Mouse (Mus musculus) thymus, postnatal 36 days (tissue): ENCODE measurements around the gene Tbc1d8.

ENCODE experiments used
- DNase-seq, 2 experiments: peaks; one replicate each; pipeline ENCODE4 v3.0.0; 2022; ENCODE audit warnings: mixed read lengths in 2 of 2

Tbc1d8 gene

DNA sequence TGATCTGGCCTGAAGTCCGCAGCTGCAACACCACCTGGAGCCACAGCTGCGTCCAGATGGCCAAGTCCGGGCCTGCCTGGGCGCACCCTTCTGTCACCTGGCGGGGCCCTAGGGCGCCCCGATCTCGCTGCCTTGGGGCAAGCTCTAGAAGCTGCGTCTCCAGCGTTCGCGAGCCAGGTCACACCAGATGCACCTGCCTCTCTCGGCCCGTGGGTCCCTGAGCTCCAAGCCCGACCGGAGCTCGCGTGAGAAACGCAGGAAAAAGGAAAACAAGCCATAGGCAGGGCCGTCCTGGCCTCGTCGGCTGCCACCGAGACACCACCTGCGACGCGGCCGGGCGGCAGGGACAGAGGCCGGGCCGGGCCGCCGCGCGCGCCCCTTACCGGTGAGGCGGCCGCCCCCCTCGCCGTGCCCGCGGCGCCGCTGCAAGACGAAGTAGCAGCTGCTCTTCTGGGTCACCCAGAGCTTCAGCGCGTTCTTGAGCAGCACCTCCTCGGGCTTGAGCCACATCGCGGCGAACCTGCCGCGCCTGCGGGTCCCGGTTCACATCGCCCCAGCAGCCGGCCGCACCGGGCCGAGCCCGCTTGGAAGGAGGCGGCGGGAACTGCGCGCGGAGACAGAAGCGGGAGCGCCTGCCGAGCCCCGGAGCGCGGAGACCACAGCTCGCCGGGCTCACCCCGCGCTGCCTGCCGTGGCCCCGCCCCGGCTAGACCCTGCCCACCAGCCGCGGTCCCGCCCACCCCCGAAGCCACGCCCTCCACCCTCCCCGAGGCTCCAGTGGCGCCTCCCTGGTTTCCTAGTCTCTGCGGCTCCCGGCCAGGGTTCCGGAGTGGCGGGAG lies at the start of gene Tbc1d8:
TSS of gene Tbc1d8 (minus strand) at position 699 of the 839 bp plus-strand sequence.
- DNase-seq = peak; percentile 83

DNA sequence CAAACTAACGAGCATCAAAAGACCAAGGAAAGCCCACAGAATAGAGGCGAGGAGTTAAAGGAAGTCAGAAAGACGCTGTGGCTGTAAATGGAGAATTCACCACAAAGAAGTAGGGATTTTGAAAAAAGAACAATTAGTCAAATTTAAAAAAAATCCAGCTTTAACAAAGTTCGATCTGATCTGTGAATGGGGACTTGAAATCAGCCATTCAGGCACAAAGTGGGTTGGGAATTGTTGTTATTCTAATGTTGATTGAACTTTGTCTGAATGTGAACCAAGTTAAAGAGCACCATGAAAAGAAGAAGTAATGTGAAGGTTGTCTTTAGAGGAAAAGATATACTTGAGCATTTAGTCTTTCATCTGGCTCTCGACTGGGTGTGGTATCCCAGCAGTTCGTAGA lies 49.8 kb upstream of the Tbc1d8 start:
- DNase-seq = no peak

DNA sequence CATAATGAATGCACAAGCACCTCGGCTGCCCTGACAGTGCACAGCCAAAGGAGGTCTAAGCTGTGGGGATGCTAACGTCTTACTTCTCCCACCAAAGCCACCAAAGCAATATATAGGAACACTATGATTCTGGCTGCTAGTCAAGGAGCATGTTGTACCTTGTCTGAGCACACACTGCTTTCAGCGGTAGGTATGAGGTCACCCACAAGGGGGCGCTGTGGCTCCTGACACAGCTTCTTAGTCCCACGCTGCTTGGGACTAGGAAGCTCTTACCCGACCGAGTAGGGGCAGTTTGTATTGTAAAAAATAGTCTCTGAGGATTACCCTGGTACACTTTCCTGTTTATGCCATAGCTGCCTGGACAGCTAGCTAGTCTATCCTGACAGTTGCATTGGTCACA lies 48.9 kb upstream of the Tbc1d8 start:
- DNase-seq = peak; percentile 79

DNA sequence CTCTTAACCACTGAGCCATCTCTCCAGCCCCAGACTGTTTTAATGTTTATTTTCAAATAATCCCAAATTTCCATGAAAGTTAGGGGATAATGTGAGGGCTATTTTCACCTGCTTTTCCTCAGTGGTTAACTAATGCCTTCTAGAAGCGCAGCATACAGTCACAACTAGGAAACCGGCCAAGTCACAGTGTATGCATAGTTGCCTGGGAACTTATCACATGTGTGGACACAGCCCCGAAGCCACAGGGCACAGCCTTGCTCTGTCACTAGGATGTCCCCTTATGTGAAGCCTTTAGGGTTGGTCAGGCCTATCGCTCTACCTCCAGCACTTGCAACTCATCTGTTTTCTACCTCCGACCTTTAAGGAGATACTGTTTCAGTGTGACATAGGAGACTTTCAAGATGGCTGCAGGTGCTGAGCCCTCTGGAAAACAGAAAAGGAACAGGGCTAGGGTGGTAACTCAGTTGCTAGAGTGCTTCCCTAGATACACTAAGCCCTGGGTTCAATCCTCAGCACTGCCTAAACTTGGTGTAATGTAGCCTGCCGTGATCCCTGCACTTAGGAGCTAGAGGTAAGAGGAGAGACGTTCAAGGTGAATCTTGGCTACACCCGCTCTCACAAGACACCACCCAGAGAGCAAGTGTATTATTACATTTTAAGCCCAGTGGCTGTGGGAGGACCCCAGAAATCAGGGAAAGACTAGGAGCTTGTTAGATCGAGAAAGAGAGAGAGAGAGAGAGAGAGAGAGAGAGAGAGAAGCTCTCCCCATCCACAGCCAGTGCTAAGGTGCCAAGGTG lies 48.0 kb upstream of the Tbc1d8 start:
- DNase-seq = no peak

GRCm38 (mm10) chr1:39525763-39526162 lies 47.2 kb upstream of the Tbc1d8 start:
- no peak for DNase-seq

- no peak for DNase-seq
Observed at GRCm38 (mm10) chr1:39522519-39522918, 44.0 kb upstream of the Tbc1d8 start.

GRCm38 (mm10) chr1:39521326-39521725 lies 42.8 kb upstream of the Tbc1d8 start:
- no peak for DNase-seq

- no peak for DNase-seq
Observed at GRCm38 (mm10) chr1:39515303-39515991, 36.9 kb upstream of the Tbc1d8 start.

DNA sequence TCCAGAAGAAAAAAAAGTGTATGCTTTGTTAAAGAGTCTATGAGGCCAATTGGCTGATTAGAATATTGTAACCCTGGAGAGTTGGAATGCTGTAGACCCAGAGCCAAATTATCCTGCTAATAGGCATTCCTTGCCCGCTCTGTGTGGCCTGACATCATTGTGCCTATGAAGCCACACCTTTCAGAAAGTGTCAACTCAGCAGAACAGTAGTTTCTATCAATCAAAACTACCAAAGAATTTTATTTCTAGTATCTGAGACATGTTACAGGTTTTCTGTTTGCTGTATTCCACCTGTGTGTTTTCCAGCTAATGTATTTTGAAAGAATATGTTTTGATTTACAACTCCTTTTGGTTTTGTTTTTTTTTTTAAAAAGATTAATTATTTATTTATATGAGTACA lies 33.6 kb upstream of the Tbc1d8 start:
- no peak for DNase-seq

GRCm38 (mm10) chr1:39511775-39512174 lies 33.2 kb upstream of the Tbc1d8 start:
- DNase-seq = no peak

GRCm38 (mm10) chr1:39505600-39505999 lies 27.0 kb upstream of the Tbc1d8 start:
- DNase-seq = no peak

DNA sequence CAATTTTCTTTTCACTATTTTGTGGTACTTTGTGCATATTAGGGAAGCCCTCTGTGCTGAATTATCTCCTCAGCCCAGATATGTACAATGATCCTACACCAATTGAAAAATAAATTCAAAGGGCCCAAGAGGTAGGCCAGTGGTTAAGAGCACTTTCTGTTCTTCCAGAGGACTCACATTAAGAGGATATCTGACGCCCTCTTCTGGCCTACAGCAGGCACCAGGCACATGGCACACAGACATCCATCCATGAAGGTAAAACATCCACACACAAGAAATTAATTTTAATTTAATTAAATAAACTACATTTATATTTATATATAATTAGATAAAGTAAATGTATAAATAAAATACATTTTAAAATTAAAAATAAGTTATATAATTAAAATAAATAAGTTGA lies 25.7 kb upstream of the Tbc1d8 start:
- DNase-seq = no peak

DNA sequence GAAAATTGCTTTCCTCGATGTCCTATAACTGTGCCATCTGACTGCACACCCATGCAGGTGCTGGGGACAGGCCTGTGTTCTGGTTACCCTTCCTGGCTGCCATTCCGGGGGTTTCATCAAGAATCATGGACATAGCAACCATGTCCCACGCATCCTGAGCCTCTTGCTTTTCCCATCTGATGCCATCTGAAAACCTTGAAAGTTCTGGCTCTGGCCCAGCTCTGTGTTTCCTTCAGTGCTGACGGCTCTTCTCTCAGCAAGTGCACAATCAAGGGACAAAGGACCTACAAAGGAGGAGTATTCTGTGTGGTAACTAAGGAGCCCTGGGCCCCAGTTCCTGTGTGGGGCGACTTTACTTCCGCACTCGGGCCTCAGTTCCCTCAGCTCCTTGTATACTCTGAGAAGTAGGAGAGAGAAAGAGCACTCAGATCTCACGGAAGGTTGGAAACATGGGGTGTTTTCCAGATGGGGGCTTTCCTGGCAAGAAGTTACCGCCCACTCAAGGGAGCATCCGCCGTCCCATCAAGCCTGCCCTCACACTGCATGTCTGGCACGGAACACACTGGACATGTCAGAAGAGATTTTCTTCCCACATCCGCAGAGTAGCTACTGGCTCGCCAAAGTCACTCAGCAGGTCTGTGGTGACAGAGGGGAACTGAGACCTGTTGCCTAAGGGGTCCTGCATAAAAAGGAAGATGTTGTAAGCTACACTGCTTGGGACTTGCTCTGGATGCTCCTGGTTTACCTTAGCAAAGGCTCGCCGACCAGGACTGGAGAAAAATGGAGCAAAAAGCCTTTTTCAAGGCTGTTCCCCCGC lies 24.5 kb upstream of the Tbc1d8 start:
- DNase-seq = peak; percentile 18 to 20

- no peak for DNase-seq
Observed at GRCm38 (mm10) chr1:39499485-39499941, 21.0 kb upstream of the Tbc1d8 start.

GRCm38 (mm10) chr1:39497748-39498147 lies 19.2 kb upstream of the Tbc1d8 start:
- DNase-seq = no peak

DNA sequence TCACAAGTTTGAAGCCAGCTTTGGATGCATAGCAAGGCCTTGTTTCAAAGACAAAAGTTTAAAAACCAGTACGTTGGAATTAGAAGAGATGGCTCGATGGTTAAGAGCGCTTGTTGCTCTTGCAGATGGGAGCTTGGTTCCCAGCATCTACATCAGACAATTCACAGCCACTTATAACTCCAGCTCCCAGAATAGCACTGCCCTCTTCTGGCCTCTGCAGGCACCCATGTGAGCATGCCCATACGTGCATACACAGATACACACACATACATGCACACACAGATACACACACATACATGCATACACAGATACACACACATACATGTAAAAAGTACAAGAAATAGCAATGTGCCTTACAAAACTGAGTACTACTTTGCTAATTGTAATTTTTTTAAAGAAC lies 18.4 kb upstream of the Tbc1d8 start:
- no peak for DNase-seq

GRCm38 (mm10) chr1:39493664-39494063 lies 15.1 kb upstream of the Tbc1d8 start:
- DNase-seq = no peak

DNA sequence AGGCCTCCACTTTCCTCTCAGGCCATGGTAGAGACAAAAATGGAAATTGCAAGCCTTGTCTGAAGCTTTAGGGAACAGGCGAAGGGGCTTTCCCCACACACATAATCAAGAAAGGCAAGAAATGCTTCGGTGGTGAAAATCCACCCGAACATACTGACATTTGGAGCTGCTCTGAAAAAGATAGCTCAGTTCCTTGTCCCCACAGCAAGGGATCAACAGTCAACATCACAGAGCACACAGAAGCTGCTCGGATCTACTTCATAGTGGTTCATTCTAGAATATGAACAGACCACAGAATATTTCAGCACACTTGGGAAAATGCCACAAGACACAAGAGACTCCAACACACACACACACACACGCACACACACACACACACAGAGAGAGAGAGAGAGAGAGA lies 14.6 kb upstream of the Tbc1d8 start:
- DNase-seq = no peak

DNA sequence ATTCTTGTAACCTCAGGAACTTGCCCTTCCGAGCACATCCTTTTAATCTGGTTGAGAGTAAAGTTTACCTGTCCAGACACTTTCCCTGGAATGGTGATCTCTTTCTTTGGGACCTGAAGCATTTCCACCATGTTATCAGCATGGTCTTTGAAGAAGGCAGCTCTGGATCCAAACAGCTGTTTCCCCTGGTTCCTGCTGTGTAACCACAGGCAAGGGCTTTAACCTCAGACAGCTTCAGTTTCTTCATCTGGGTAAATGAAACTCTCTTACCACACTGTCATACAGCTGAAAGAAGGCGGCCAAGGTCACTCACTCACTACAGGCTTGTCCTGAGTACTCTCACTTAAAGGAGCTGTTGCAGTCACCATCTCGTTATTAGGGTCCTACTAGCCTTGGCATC lies 8.8 kb upstream of the Tbc1d8 start:
- DNase-seq = no peak

- DNase-seq = no peak
Observed at GRCm38 (mm10) chr1:39482115-39482815, 3.7 kb upstream of the Tbc1d8 start.

DNA sequence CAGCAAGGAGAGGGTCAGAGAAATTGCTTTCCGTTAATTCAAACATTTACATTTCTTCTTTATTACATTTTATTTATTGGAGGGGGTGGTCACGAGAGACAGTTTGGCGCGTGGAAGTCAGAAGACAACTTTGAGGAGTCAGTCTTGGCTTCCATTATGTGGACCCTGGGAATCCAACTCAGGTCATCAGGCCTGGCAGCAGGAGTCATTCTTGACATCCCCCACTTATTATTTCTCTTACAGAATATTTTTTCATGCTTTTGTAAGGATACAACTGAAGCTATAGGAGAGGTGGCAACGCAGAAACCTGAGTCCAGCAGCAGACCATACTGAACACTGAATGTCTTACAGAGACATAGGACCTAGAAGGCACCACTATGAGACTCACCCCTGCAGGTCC lies 699 bp upstream of the Tbc1d8 start:
- no peak for DNase-seq

GRCm38 (mm10) chr1:39478896-39479200 lies 293 bp upstream of the Tbc1d8 start:
- DNase-seq = no peak
